Mouse (Mus musculus) midbrain, postnatal 0 days (tissue): ENCODE measurements around the gene Chst11. TPM values are rescaled to one million over a fixed set of nuclear protein-coding genes. Genes with fewer than 3 reads are reported as not detected.

Source experiments
- ATAC-seq: fragments of 200-750 bp; cut with Nextera tagmentation; 2 replicates; pipeline ENCODE4 v1.8.0; 2017; ENCODE audit warnings: moderate number of reproducible peaks, mild to moderate bottlenecking, moderate TSS enrichment, moderate library complexity; ENCODE audit not compliant: low FRiP score
- DNase-seq: peaks from one replicate; pipeline ENCODE4 v3.0.0-alpha.2; 2015; ENCODE audit warnings: low spot score
- H3K27ac ChIP-seq: fragments of 300-500 bp; sonication (generic); 2 replicates; pipeline ENCODE4 v1.5.1; 2014; ENCODE audit warnings: low read depth, mild to moderate bottlenecking, low read length, mixed read lengths
- H3K27me3 ChIP-seq: fragments of 300-500 bp; sonication (generic); 2 replicates; pipeline ENCODE4 v1.6.1; 2014; ENCODE audit warnings: low read length, control low read depth, mixed read lengths; ENCODE audit not compliant: insufficient read depth
- H3K36me3 ChIP-seq: fragments of 300-500 bp; sonication (generic); 2 replicates; pipeline ENCODE4 v1.6.1; 2014; ENCODE audit warnings: low read length, control low read depth, mixed read lengths; ENCODE audit not compliant: insufficient read depth
- H3K4me1 ChIP-seq: fragments of 300-500 bp; sonication (generic); 2 replicates; pipeline ENCODE4 v1.6.1; 2014; ENCODE audit warnings: mild to moderate bottlenecking, control low read depth, antibody characterized with exemption, low read length, mixed read lengths; ENCODE audit not compliant: insufficient read depth
- H3K4me2 ChIP-seq: fragments of 300-500 bp; sonication (generic); 2 replicates; pipeline ENCODE4 v1.6.1; 2014; ENCODE audit warnings: low read depth, mild to moderate bottlenecking, low read length, mixed read lengths; ENCODE audit not compliant: poor library complexity, severe bottlenecking
- H3K4me3 ChIP-seq: fragments of 300-500 bp; sonication (generic); 2 replicates; pipeline ENCODE4 v1.5.1; 2014; ENCODE audit warnings: low read depth, mild to moderate bottlenecking, low read length, moderate library complexity
- H3K9ac ChIP-seq: fragments of 300-500 bp; sonication (generic); replicated peaks from 2 replicates; pipeline ENCODE4 v1.6.1; 2014; ENCODE audit warnings: mild to moderate bottlenecking, low read length, moderate library complexity, mixed read lengths; ENCODE audit not compliant: poor library complexity, severe bottlenecking
- H3K9me3 ChIP-seq: fragments of 300-500 bp; sonication (generic); 2 replicates; pipeline ENCODE4 v1.6.1; 2016; ENCODE audit warnings: low read length, control low read depth
- CTCF ChIP-seq: IDR thresholded peaks from 2 replicates; pipeline ENCODE4 v1.5.1; 2016; ENCODE audit warnings: antibody characterized with exemption, mild to moderate bottlenecking
- WGBS: fragments of 180-500 bp; shearing (Covaris S2); extraction: QIAGEN DNeasy Blood & Tissue Kit; methylation state at CpG from one replicate; pipeline ENCODE4 v1.1.7; 2014; 5-methylcytosine and 5-hydroxymethylcytosine counted together
- polyA plus RNA-seq: library from polyadenylated mRNA; unstranded; fragments of >200 nt; fragmentation: Nextera tagmentation; extraction: Ambion mirVana; gene quantifications from 2 replicates; pipeline ENCODE4 v1.2.1, GENCODE M21; 2015
- total RNA-seq: library from RNA; depleted of rRNA; stranded (reverse); fragments of >200 nt; gene quantifications from 2 replicates; pipeline ENCODE4 v1.2.3, GENCODE M21; 2014

Chst11 gene
- total and polyA plus RNA-seq, 2 experiments from 2014 or later, result 2.8 to 20.5 TPM

DNA sequence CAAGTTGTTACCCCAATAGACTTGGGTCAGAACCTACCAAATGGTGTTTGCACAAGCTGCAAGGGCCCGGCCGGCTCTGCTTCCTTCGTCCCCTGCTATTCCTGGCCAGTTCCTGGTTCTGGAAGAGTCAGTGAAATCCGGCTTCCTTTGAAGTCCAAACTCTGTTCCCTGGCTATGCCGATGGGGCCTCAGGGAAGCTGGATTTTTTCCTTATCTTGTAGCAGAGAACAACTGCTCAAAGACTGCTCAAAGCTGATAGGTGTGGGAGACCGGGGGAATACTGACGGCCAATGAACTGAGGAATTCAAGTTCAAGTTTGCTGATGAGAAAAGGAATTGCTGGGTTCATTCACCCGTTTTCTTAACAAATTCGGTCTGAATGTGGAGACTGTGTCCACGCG lies 13.7 kb upstream of the Chst11 start:
- DNase-seq, result no peak
- Histone ChIP-seq H3K9ac (no peak overlapping the region), H3K27me3 (no peaks in the 10 kb centered on the region), H3K27ac (no peak overlapping the region), H3K4me2 (no peak overlapping the region), H3K4me3 (no peak overlapping the region), H3K4me1 (no peaks in the 10 kb centered on the region; the same call in 1 of the 2 replicates), H3K36me3 (no peaks in the 10 kb centered on the region), H3K9me3 (no peaks in the 10 kb centered on the region)
- WGBS, result 78% methylated on average over 11 of the region's 11 CpGs
- TF ChIP-seq CTCF, result no peak
- ATAC-seq, result no peak

DNA sequence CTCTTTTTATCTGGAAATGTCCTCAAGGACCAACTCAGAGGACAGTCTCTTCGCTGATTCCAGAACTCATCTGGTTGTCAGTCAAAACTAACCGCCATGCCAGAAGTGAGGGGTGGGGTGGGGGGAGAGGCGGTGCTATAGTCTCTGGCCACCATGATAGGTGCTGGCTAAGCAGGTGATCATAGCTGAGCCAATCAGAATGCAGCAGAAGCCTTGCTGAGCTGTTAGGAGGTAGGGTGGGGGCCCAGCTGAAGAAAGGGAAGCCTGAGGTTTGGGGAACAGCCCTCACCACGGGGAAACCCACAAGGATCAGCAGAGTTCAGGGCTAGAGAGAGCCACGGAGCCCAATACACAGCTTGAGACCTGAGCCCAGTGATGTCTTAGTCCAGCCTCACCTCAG lies 11.1 kb upstream of the Chst11 start:
- Histone ChIP-seq H3K4me2 (no peak overlapping the region), H3K9me3 (no peaks in the 10 kb centered on the region), H3K36me3 (no peaks in the 10 kb centered on the region), H3K27me3 (no peaks in the 10 kb centered on the region), H3K9ac (no peak overlapping the region), H3K27ac (no peak overlapping the region), H3K4me1 (no peaks in the 10 kb centered on the region; the same call in 1 of the 2 replicates), H3K4me3 (no peak overlapping the region)
- DNase-seq, result no peak
- ATAC-seq, result no peak
- no peak for TF ChIP-seq CTCF
- WGBS, result 76% methylated on average over 5 of the region's 5 CpGs

DNA sequence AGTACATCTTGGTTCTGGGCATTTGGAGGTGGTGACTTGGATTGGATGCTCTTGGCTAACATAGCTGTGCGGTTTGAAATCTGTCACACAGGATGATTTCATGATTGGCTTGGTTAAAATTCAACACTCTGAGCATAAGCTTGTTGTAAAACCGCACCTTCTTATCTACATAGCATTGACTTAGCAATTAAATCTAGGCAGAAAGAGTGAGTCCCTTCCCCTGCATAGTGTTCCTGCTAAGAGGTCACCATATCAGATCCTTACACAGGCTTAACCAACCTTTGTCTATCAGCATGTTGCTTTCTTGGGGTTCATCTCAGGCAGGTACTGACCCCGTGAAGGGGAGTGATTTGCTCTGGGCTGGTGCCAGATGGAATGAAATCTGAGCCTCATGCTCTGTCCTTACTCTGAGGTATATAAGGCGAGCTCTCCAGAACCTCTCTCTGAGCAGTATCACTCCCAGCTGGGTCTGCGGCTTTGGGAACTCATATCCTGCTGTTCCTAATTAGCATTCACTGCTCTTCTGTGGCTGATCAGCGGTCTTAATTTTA lies 10.6 kb upstream of the Chst11 start:
- no peak overlapping the region for H3K27ac ChIP-seq
- ATAC-seq (no peak), DNase-seq (no peak)
- 65% methylated on average over 6 of the region's 6 CpGs for WGBS
- TF ChIP-seq CTCF, result no peak
- no peaks in the 10 kb centered on the region for H3K27me3 ChIP-seq
- no peak overlapping the region for H3K9ac ChIP-seq
- no peak overlapping the region for H3K4me2 ChIP-seq
- no peak overlapping the region for H3K4me3 ChIP-seq
- no peaks in the 10 kb centered on the region for H3K4me1 ChIP-seq
- no peaks in the 10 kb centered on the region for H3K9me3 ChIP-seq
- H3K36me3 ChIP-seq, result no peaks in the 10 kb centered on the region

DNA sequence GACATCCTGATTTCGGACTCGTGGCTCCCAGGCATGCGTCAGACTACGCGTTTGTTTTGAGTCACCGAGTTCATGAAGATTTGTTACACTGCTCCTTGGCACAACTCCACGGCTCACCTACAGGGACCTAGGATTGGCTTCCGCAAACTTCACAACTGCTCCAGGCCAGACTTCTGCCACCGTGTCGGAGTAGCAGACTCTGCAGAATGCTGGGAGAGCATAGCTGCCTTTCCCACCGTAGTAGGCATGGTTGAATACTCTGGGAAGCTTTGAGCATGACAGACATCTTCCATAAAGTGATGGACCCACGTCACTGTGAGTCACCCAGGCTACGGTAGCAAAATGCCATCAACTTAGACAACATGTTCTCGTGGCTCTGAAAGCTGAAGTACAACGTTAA lies 9.5 kb upstream of the Chst11 start:
- no peak for ATAC-seq
- 89% methylated on average over 15 of the region's 15 CpGs for WGBS
- Histone ChIP-seq H3K27ac (no peak overlapping the region), H3K36me3 (no peaks in the 10 kb centered on the region), H3K9me3 (no peaks in the 10 kb centered on the region), H3K4me1 (no peaks in the 10 kb centered on the region), H3K4me3 (no peak overlapping the region), H3K27me3 (0 out of 2 replicates have a peak, but pooled peaks cover 3% of the 10 kb centered on the region), H3K9ac (no peak overlapping the region), H3K4me2 (no peak overlapping the region)
- TF ChIP-seq CTCF, result no peak
- no peak for DNase-seq

DNA sequence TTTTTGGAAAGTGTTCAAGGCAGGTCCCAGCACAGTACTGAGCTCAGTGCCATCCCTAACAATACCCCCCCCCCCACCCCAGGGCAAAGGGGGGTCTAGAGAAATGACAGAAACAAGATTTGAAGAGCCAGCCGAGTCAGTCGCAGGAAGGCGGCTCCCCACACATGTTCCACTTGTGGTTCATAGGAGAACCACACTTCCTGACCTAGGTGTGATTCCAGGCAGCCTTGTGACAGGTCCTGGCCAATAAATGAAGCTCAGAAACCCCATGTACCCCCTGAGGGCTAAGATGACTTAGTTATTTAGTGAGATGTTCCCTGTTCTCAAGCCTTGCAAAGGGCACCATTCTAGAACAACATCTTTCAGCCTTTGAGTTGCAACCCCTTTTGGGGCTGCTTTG lies 3.0 kb upstream of the Chst11 start:
- Histone ChIP-seq H3K9me3 (no peaks in the 10 kb centered on the region), H3K27me3 (0 out of 2 replicates have a peak, but pooled peaks cover 3% of the 10 kb centered on the region), H3K4me3 (no peak overlapping the region), H3K36me3 (no peaks in the 10 kb centered on the region), H3K9ac (no peak overlapping the region), H3K4me2 (no peak overlapping the region), H3K4me1 (peaks cover under 1% of the 10 kb centered on the region; the same call in 1 of the 2 replicates), H3K27ac (no peak overlapping the region)
- DNase-seq (no peak), ATAC-seq (no peak)
- no peak for TF ChIP-seq CTCF
- WGBS, result 84% methylated on average over 3 of the region's 3 CpGs

DNA sequence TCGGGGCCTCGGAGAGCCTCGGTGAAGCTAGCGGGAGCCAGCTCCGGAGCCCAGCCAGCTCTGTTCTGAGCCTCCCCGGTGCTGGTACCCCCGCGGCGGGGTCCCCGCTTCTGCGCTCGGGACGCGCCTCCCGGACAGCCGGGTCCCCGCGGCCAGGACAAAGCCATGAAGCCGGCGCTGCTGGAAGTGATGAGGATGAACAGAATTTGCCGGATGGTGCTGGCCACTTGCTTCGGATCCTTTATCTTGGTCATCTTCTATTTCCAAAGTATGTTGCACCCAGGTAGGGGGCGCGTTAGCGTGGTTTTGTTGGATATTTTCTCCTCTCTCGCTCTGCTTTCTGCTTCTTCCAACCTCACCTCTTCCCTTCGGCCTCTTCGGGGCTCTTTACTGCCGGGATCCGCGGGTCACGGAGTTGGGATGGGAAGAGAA lies 418 bp downstream of the Chst11 start:
- peak overlapping the region; percentile 82 for H3K27ac ChIP-seq
- H3K4me3 ChIP-seq, result peak overlapping the region; percentile 85
- under 1% methylated on average over 32 of the region's 32 CpGs for WGBS
- H3K4me2 ChIP-seq, result peak overlapping the region; percentile 95
- H3K27me3 ChIP-seq, result no peaks in the 10 kb centered on the region
- H3K9ac ChIP-seq, result peak overlapping the region; percentile 69
- H3K9me3 ChIP-seq, result no peaks in the 10 kb centered on the region
- TF ChIP-seq CTCF, result peak; percentile 69
- H3K36me3 ChIP-seq, result no peaks in the 10 kb centered on the region
- peak; percentile 36; the same call in 1 of the 2 replicates for ATAC-seq
- peaks cover 7% of the 10 kb centered on the region; the same call in 1 of the 2 replicates for H3K4me1 ChIP-seq
- DNase-seq, result peak; percentile 71
